Mouse (Mus musculus) ES-Bruce4 (cell line): ENCODE results near the gene Duxf3.
"Not testable (repeated sequence)": the region's sequence is repeated elsewhere in the genome, so short reads cannot be mapped to it uniquely, and the experiment has no call there.

Experiments
- CTCF ChIP-seq: IDR thresholded peaks from one replicate; pipeline ENCODE4 v1.8.1; 2011; ENCODE audit warnings: low read depth, low read length
- EP300 ChIP-seq: IDR thresholded peaks from 2 replicates; pipeline ENCODE4 v1.6.1; 2011; ENCODE audit warnings: low read depth, low read length; ENCODE audit not compliant: insufficient read depth
- POLR2A ChIP-seq: IDR thresholded peaks from one replicate; pipeline ENCODE4 v1.8.1; 2011; ENCODE audit warnings: low read length; ENCODE audit not compliant: insufficient read depth

DNA sequence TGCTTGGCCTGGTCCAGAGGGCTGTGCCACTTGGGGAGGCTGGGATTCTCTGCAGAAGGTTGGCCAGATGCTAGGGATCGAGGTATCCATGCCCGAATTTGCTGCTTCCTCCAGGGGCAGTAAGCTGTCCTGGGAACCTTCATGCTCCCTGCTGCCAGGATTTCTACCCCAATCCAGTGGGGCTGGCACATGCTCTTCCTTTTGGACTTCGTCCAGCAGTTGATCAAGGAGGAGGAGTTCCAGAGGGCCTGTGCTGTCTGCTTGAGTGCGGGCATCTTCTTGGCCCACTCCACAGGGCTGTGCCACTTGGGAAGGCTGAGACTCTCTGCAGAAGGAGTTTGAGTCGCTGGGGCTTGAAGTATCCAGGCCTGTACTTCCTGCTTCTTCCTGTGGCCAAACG is 9.3 kb downstream of the Duxf3 start:
- not testable (repeated sequence) for TF ChIP-seq CTCF, POLR2A, EP300
